Mouse (Mus musculus): Measurements from ENCODE around the gene Fos.

DNA sequence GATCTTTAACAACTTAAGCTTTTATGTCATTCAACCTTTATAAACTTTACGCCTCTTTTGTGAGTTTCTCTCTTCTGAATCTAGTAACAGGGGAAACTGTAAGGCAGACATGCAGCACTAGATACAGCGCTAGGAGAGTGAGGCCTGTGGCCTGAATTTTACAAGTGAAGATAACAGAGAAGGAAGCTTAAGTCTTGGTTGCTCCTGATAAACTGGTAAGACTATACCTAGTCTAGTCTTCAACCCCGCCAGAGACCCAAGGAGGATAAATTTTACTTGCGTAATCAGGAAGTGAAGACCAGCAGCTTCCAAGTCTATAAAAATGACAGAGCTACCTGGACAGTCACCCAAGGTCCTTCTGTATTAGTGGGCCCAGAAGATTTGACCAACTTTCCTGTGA is 29.0 kb downstream of the Fos start:
- no peak for TF ChIP-seq CTCF (IDR thresholded peaks at IDR 0.05; ENCODE audit: low read depth, low read length)
- no peak for TF ChIP-seq POLR2A (IDR thresholded peaks at IDR 0.05; ENCODE audit: extremely low read depth, insufficient read depth, low read length)
